Mouse (Mus musculus) kidney, postnatal 14 days (tissue): ENCODE results near the gene Rnf212.

Experiments
- DNase-seq: peaks from one replicate; pipeline ENCODE4 v3.0.0; 2022; ENCODE audit warnings: mixed read lengths

The Rnf212 gene

DNA sequence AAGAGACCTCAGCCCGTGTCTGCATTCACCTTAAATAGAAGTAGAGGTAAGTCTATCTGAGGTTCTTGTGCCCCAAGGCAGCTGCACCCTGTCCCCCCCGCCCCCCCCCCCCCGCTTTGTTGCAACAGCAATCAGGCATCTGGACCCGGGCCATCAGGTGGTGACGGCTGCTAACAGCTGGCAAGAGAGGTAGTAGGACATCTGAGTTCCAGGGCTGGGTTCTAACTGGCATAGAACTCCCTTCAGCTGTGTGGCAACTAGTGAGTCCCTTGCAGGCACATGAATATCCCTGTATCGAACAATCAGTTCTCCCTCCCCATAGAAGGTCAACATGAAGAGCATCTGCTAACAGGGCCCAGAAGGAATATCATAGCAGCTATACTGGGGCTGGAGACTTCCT, 62.8 kb downstream of the Rnf212 start:
- no peak for DNase-seq

DNA sequence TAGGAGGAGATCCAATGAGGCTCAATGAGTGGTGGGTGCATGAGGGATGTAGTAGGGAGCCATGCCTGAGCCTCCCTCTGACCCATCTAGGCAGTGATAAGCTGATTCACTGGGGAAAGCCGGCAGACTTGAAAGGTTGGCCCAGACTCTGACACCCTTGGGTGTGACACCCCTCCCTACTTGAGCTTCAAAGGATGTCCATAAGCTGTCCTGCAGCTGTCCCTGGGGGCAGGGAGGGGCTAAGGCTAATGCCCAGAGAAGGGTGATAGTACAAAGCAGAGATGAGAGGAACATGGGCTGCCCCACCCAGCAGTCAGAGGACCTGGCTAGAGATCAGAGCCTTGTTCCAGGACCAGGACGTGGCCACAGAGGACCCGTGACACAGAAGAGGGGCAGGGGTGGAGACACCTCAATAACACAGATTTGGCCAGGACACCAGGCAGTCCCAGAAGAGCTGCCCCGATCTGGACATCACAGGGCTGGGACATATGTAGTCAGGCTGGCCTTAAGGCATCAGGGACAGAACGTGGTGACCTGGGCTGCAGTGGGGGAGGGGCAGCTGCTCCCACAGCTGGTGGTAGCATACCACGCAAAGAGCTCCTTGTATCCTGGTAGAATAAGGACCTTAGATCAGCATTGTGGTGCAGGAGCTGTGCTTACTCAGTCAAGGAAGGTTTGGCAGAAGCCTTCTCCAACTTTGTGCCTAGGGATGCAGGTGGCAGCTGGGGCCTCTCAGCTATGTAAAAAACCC, 65.6 kb downstream of the Rnf212 start:
- no peak for DNase-seq

DNA sequence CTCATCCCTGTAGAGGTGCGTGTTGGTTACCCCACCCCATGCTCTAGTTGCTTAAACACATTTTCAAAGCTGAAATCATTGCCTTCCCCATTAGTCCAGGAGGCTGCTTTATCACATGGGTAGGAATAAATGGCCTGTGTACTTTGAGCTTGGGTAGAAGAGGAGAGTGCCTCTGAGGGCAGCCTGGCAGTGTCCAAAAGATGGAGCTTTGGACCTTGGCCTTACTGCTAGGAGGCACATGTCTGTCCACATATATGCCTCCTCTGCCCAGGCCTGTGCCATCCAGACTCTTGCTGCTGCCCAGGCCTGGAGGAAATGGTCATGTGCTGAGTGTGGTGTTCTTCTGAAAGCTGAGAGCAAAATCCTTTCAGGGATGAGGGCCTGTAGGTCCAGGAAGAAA, 66.4 kb downstream of the Rnf212 start:
- peak; percentile 61 for DNase-seq

DNA sequence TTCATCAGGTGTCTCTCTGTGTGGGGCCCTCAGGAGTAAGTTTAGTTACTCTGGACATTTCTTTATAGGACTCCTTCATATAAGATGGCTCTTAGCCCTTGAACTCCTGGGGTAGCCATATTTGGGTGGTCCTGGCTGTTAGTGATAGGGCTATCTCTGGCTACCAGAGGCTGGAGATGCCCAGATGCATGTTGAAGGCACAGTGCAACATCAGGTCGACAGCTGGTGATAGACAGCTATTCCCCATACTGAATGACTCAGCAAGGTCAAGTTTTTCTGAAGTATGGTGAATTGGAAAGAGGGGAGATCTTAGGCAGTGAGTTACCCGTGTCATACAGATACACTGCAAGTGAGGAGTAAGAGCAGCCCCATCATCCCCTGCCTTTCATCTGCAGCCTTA, 67.0 kb downstream of the Rnf212 start:
- no peak for DNase-seq

DNA sequence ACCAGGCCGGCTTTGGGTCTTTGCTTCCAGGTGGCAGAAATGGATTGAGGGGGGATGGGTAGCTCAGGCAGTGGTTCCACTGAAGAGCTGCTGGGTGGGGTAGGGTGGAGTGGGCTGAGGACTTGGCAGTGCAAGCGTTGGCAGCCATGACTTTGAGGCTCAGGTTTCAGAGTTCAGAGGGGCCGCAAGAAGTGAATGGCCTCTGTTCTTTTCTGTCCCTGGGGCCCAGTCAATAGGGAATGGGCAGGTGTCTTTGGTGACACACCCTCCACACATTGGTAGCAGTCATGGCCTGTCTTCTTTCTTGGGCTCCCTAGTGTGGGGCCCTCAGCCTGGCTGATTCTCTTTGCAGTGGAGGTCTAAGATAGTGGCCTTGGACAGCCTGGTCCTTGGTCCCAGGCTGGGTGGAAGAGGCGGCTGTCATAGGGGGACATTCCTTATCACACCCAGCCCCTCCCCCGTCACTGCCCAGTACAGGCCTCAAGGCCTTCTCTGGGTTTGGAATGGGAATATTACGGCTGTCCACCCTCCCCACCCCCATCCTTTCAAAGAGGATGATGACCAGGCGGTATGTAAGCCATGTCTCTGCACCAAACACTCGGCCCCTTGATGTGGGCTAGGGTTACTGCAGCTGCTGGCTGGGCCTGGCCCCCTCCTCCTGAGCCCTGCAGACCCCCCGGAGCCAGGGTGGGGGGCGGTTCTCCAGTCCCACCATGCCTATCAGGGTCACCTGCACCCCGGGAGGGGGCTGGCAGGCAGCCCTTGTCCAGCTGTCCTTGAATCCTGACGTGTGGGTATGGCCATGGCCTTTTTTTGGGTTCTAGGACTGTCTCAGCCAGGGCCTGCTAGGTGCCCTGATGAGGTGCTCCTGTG, 70.8 kb downstream of the Rnf212 start:
- DNase-seq, result no peak

DNA sequence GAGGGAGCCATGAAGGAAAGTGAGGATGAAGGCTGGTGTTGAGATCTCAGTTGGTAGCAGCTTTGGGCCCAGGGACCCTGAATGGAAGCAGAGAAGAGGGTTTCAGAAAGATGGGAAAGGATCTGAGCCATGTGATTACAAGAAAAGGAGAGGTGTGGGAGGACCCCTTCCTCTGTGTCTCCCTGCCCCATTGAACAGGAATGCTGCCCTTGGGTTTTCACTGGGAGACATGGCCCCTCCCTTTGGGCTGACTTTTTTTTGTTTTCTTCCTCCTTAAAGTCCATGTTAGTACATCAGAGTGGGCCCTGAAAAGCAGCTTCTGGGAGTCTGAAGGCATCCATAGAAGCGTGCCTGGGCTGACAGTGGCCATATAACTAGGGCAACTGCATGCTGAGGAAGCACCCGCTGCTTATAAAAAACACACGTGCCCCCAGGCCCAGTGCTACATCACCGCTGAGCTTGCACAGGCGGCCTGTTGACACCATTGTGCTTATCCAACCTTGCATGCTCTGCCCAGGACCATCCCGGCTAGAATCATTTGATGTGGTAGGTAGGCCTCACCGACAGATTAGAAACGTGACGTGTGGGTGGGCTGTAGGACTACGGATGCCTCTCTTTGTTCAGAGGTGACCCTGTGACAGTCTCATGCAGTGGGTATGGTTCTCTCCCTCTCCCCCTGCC, 73.3 kb downstream of the Rnf212 start:
- no peak for DNase-seq

DNA sequence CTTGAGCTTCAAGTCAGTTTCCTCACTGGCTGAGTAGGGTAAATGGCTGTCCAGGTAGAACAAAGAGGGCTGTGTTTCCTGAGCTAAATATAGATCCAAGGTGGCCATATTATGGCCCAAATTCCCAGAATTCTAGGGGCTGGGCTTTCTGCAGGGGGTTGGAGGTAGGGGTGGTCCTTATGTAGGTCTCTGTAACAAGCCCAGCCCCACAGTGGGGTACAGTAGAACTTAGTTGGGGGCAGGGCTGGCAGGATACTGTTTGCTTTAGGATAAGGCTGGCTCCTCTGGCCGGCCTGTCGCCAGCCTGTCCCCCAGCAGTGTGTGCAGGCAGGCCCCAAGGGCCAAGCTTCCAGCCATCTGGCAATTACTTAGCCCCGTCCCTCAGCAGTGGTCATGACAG, 74.4 kb downstream of the Rnf212 start:
- no peak for DNase-seq

DNA sequence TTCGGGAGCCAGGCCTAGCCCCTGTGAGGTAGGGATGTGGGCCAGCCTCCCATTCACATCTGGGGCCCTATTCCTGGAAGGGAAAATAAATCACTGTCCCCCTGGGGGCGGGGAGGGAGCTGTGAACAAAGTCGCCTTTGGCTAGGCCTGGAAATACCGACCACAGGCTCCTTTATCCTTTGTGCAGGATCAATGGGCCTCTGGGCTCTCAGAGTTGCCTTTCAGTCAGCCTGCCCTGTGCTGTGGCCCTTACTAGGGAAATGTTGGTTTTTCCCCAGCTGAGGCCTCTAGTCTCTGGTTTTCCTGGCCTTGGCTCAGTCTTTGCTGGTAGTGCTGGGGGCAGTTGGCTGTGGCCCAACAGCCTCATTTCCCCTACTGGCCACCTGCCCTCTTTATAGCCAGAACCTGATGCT, 77.4 kb downstream of the Rnf212 start:
- DNase-seq, result no peak

DNA sequence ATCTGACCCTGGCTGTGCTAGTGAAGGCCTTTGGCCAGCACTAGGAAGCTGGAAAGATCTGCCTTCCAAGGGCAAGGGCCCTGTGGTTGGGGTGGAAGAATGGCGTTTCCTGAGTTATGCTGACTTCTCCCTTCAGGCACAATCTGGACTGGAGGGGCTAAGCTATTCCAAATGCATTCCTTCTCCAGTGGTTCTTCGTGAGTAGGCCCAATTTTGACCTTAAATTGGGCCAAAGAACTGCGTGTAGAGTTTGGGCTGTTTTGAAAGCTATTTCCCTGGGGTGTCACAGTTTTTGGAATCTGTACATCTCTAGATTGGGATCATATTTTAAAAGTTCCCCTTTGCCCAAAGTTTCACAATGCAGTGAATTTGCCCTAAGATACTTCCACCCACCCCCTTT, 78.2 kb downstream of the Rnf212 start:
- peak; percentile 31 for DNase-seq

DNA sequence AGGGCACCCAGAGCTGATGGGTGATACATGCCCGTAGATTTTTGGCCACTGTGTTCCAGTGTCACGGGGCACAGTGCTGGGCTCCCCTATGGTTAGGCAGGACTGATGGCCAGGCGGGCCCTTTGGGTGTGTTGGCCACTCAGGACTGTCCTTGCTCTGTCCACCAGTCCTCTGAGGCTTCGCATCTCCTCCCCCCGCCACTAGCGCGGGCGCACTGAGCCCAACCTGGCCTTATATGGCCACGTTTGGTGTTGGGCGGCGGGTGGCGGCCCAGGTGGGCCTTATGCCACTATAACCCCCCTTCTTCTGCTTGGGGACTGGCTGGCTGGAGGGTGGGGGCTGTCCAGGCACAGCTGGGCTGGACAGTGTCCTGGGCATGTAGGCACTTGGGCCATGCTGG, 78.9 kb downstream of the Rnf212 start:
- DNase-seq, result no peak

DNA sequence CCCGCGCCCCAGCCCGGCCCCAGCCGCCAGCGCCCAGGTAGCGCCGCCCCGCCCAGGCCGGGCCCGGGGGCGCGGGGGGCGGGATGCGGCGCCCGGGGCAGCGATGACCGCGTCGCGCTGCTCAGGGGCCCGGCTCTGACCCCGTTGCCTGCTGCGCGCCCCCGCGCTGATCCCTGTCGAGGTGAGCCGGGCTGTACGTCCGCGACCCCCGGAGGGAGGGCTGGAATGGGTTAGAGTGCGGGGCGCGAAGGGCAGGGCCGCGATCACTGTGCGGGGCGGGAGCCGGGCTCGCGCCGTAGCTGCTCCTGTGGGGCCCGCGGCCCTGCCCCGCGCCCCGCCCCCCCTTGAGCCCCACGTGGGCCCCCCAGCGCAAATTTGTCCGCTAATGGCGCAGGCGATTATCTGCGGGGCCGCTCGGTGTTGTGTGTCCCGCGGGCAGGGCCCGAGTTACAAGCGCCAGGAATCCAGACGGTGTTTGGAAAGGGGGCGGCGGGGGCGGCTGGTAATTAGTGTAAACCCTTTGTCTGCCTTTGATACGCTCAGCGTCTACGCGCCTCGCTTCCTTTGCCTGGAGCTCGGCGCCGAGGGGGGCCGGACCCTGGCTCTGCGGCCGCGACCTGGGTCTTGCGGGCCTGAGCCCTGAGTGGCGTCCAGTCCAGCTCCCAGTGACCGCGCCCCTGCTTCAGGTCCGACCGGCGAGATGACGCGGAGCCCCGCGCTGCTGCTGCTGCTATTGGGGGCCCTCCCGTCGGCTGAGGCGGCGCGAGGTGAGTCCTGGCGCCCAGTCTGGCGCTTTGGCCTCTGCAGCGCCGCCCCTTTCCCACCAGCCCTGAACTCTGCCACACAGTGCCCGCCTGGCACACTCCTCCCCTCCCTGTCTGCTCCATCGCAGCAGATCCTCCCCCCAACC, 80.2 kb downstream of the Rnf212 start:
- DNase-seq, result peak; percentile 68

DNA sequence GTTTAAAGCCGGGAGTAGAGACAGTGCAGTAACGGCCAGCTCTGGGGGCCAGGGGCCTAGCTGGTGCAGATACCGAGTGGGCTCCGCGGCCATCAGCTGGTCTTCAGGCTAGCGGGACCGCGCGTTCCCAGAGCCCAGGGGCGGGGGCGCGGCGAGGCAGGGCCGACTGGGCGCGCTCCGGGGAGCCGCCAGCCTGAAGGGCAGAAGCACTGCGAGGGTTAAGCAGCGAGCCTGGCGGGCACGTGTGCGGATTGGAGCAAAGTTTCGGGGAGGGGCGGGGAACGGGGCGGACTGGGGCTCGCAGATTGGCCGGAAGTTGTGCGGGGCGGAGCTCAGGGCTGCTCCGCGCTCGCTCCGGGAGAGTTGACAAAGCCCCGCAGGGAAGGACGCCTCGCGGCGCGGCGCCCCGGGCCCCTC, 80.9 kb downstream of the Rnf212 start:
- peak; percentile 93 for DNase-seq

DNA sequence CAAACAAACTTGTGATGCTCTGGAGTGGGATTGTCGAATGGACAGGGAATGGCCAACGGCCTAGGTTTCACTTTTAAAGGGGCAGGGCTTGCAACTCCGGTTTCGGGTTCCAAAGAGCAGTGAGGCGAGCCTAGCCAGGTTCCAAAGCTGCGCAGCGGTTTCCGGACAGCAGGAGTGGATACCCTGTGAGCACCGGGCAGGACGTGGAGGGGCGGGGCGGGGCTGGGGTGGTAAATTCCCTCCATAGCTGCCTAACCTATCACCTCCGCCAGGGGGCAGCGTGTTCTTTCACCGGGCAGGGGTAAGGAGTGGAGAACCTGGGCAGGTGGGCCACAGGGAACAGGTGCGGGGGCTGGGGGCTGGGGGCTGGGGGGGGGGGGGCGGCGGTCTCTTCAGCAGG, 82.5 kb downstream of the Rnf212 start, which contains the start of gene Fgfrl1:
Fgfrl1 (plus strand) TSS at position 112 of the 400 bp plus-strand sequence.
- DNase-seq, result peak; percentile 83

DNA sequence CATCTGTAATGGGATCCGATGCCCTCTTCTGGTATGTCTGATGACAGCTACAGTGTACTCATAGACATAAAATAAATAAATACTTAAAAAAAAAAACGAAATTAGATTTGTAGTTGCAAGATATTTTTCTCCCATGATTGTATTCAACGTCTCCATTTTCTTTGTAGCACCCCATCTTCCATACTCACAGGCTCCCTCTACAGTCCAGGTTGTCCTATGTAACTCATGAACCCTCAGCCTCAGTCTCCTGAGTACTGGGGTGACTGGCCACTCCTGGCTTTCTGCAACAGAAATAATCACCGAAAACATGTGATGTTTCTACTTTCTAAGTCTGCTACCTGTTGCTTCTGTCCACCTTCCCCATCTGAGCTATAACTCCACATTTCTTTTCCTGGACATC, 83.6 kb downstream of the Rnf212 start:
- no peak for DNase-seq

DNA sequence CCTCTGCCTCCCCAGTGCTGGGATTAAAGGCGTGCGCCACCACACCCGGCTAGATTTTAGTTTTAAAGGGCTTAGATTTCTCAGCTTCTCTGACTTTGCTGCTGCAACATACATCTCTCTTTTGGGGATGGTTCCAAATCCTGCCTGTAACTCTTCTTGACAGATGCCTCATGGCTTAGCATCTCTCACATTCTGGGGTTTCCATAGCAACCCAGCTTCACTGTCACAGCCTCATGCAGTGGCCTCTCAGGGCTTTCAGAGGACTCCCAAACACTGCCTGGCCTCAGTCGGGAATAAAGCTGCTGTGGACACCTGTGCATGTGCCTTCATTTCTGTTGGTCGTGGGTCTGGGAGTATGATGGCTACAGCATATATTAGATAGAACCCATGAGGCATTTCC, 85.7 kb downstream of the Rnf212 start:
- DNase-seq, result no peak

DNA sequence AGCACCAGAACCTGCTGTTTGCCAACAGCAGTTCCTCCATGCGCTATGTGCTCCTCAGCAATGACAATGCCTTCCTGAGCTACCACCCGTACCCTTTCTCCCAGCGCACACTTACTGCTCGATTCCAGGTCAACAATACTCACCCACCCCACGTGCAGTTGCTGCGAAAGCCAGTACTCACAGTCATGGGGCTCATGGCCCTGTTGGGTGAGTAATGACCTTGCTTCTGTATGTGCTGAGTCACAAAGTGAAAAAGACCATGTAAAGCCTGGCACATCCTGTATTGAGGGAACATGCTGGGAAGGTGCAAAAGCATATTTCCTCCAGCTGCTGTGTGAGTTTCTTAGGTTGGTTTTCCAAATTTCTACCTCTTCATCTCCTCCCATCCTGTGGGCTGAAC, 93.9 kb downstream of the Rnf212 start:
- DNase-seq, result no peak

DNA sequence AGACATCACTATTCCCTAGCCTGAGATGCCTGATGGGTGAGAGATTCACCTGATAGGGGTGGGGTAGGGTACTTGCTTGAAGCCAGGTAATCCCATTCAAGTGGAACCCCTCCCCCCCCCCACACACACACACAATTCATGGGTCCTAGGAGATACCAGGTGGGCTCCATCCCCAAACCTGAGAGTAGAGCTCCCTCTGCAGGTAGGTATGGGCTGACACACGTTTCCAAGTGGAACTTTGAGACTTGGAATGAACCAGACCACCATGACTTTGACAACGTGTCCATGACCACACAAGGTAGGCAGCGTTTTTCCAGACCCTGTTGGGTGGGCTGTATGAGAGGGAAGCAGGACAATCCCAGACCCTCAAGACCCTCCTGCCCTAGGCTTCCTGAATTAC, 94.9 kb downstream of the Rnf212 start:
- no peak for DNase-seq
